Mouse (Mus musculus) heart, embryonic 10.5 days (tissue): Measurements from ENCODE around the gene Slc29a4. TPM values are rescaled to one million over a fixed set of nuclear protein-coding genes. Genes with fewer than 3 reads are reported as not detected.

Source experiments
- DNase-seq: peaks from one replicate; pipeline ENCODE4 v3.0.0-alpha.2; 2017; ENCODE audit warnings: low spot score
- H3K27ac ChIP-seq: fragments of 300-500 bp; sonication (generic); 2 replicates; pipeline ENCODE4 v1.5.1; 2016; ENCODE audit warnings: mild to moderate bottlenecking
- H3K27me3 ChIP-seq: fragments of 300-500 bp; sonication (generic); 2 replicates; pipeline ENCODE4 v1.6.1; 2016; ENCODE audit warnings: mild to moderate bottlenecking; ENCODE audit not compliant: poor library complexity, insufficient read depth, severe bottlenecking
- H3K36me3 ChIP-seq: fragments of 300-500 bp; sonication (generic); 2 replicates; pipeline ENCODE4 v1.6.1; 2016; ENCODE audit warnings: mild to moderate bottlenecking, moderate library complexity
- H3K4me1 ChIP-seq: fragments of 300-500 bp; sonication (generic); 2 replicates; pipeline ENCODE4 v1.6.1; 2016; ENCODE audit warnings: mild to moderate bottlenecking
- H3K4me3 ChIP-seq: fragments of 300-500 bp; sonication (generic); 2 replicates; pipeline ENCODE4 v1.5.1; 2016; ENCODE audit warnings: mild to moderate bottlenecking, moderate library complexity
- H3K9me3 ChIP-seq: fragments of 300-500 bp; sonication (generic); 2 replicates; pipeline ENCODE4 v1.6.1; 2016; ENCODE audit warnings: mild to moderate bottlenecking, moderate library complexity
- WGBS: fragments of 180-500 bp; shearing (Covaris S2); methylation state at CpG from one replicate; pipeline ENCODE4 v1.1.7; 2016; 5-methylcytosine and 5-hydroxymethylcytosine counted together
- polyA plus RNA-seq: library from polyadenylated mRNA; unstranded; fragments of >200 nt; fragmentation: Nextera tagmentation; extraction: Ambion mirVana; gene quantifications from 2 replicates; pipeline ENCODE4 v1.2.1, GENCODE M21; 2016

Slc29a4 gene
- polyA plus RNA-seq, 1 experiment from 2014 or later, result 4.6 TPM

GRCm38 (mm10) chr5:142679065-142679464 is 13.2 kb upstream of the Slc29a4 start:
- H3K4me3 ChIP-seq, result no peak overlapping the region
- H3K36me3 ChIP-seq, result no peaks in the 10 kb centered on the region
- no peaks in the 10 kb centered on the region for H3K27me3 ChIP-seq
- no peak overlapping the region for H3K27ac ChIP-seq
- no peaks in the 10 kb centered on the region for H3K9me3 ChIP-seq
- no peak for DNase-seq
- WGBS, result 81% methylated on average over 1 of the region's 1 CpGs
- no peaks in the 10 kb centered on the region; the same call in 1 of the 2 replicates for H3K4me1 ChIP-seq

GRCm38 (mm10) chr5:142681911-142682310 is 10.4 kb upstream of the Slc29a4 start:
- no peaks in the 10 kb centered on the region; the same call in 1 of the 2 replicates for H3K4me1 ChIP-seq
- no peaks in the 10 kb centered on the region for H3K9me3 ChIP-seq
- H3K36me3 ChIP-seq, result no peaks in the 10 kb centered on the region
- WGBS, result 88% methylated on average over 3 of the region's 3 CpGs
- H3K27me3 ChIP-seq, result no peaks in the 10 kb centered on the region
- no peak overlapping the region for H3K4me3 ChIP-seq
- DNase-seq, result no peak
- H3K27ac ChIP-seq, result no peak overlapping the region

- H3K36me3 ChIP-seq, result no peaks in the 10 kb centered on the region
- H3K4me1 ChIP-seq, result no peaks in the 10 kb centered on the region; the same call in 1 of the 2 replicates
- no peak for DNase-seq
- no peaks in the 10 kb centered on the region for H3K27me3 ChIP-seq
- no peak overlapping the region for H3K4me3 ChIP-seq
- 84% methylated on average over 5 of the region's 5 CpGs for WGBS
- no peaks in the 10 kb centered on the region for H3K9me3 ChIP-seq
- no peak overlapping the region for H3K27ac ChIP-seq
Observed at GRCm38 (mm10) chr5:142682529-142682928, 9.8 kb upstream of the Slc29a4 start.

DNA sequence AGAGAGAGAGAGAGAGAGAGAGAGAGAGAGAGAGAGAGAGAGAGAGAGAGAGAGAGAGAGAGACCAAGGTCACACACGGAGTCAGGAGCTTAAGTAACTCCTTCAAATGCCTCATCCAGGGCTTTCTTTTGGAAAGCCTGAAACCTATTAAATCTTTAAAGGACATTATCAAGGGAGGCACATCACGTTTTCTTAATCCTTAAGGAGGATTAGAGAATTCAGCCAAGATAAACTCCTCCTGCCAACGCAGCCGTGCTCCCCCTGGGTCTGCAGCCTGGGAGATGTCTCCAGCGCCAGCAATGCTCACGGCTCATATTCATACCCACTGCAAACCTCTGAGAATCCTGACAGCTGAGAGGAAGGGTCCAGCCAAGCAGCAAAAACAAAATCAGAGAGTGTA is 3.4 kb upstream of the Slc29a4 start:
- H3K4me3 ChIP-seq, result no peak overlapping the region
- WGBS, result 46% methylated on average over 6 of the region's 6 CpGs
- H3K27me3 ChIP-seq, result peaks cover 18% of the 10 kb centered on the region
- no peaks in the 10 kb centered on the region for H3K4me1 ChIP-seq
- no peak overlapping the region for H3K27ac ChIP-seq
- H3K36me3 ChIP-seq, result no peaks in the 10 kb centered on the region
- DNase-seq, result no peak
- no peaks in the 10 kb centered on the region for H3K9me3 ChIP-seq

- Histone ChIP-seq H3K27me3 (peaks cover 25% of the 10 kb centered on the region), H3K4me1 (no peaks in the 10 kb centered on the region), H3K27ac (no peak overlapping the region), H3K9me3 (no peaks in the 10 kb centered on the region), H3K4me3 (no peak overlapping the region), H3K36me3 (no peaks in the 10 kb centered on the region)
- WGBS, result 71% methylated on average over 3 of the region's 3 CpGs
- no peak for DNase-seq
Observed at GRCm38 (mm10) chr5:142690343-142690742, 2.0 kb upstream of the Slc29a4 start.

- no peaks in the 10 kb centered on the region for H3K36me3 ChIP-seq
- no peak overlapping the region for H3K4me3 ChIP-seq
- no peak overlapping the region for H3K27ac ChIP-seq
- no peaks in the 10 kb centered on the region for H3K4me1 ChIP-seq
- no peak for DNase-seq
- 68% methylated on average over 12 of the region's 12 CpGs for WGBS
- no peaks in the 10 kb centered on the region for H3K9me3 ChIP-seq
- peaks cover 31% of the 10 kb centered on the region for H3K27me3 ChIP-seq
Observed at GRCm38 (mm10) chr5:142692971-142693737, 842 bp downstream of the Slc29a4 start.

DNA sequence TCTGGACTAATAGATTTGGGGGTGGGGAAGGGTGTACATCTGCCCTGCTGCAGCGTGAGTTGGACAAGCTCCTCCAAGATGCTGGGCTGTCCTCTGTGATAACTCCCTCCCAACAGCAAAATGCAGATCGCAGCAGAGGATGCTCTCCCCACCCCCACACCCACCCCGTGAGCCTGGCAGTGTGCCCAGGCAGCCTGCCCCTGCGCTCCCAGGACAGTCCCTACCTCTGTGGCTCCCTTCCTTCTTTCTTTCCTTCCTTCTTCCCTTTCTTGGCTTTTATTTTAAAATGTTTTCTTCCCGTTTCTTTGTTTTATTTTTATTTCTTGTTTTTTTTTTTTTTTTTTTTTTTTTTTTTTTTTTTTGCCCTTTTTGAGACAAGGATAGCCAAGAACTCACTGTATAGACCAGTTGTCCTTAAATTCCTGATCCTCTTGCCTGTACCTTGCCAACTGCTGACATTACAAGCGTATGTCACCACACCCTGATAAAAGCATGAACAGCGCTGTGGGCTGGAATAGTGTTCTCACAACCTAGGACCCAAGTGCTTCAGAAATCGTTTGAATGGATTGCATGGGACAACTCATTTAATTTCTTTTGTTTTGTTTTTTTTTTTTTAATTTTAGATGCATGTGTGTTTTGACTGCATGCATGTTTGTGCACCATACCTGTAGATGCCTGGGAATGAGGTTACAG is 1.6 kb downstream of the Slc29a4 start:
- H3K4me1 ChIP-seq, result no peaks in the 10 kb centered on the region
- no peak for DNase-seq
- peaks cover 35% of the 10 kb centered on the region for H3K27me3 ChIP-seq
- no peak overlapping the region for H3K27ac ChIP-seq
- WGBS, result 58% methylated on average over 8 of the region's 8 CpGs
- no peak overlapping the region for H3K4me3 ChIP-seq
- H3K9me3 ChIP-seq, result no peaks in the 10 kb centered on the region
- H3K36me3 ChIP-seq, result no peaks in the 10 kb centered on the region

DNA sequence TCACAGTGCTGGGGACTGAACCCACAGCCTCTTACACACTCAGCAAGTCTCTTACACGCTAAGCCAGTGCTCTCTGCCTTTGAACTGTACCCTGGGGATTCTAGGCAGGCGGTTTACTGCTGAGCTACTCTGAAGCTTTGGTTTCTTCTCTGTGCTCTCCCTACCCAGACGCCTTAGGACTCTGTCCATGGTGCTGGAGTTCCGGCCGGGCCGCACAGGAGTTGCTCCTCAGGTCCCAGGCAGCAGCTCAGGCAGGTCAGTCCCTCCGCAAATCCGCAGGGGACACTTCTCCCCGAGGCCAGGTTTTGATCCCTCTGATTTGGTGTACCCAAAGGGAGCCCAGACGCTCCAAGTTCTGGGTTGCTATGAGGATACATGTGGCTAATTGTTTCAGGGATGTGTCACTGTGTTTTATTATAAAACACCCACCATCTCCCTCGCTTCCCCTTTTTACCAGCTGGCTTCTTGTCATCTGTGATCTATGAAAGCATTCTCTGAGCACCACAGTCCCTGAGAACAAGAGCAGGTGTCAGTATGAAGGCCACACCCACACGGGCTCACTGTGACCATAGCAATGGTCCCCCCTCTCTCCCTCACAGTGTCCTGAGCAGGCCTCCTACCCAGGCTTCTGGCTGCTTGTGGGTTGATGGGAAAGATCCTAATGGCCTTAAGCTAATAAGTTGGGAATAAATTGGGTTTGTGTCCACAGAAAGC is 2.5 kb downstream of the Slc29a4 start:
- H3K9me3 ChIP-seq, result no peaks in the 10 kb centered on the region
- WGBS, result 13% methylated on average over 12 of the region's 12 CpGs

GRCm38 (mm10) chr5:142696258-142696657 is 3.9 kb downstream of the Slc29a4 start:
- Histone ChIP-seq H3K4me1 (peaks cover 3% of the 10 kb centered on the region), H3K36me3 (no peaks in the 10 kb centered on the region), H3K4me3 (no peak overlapping the region), H3K9me3 (no peaks in the 10 kb centered on the region), H3K27ac (no peak overlapping the region), H3K27me3 (peaks cover 51% of the 10 kb centered on the region)
- DNase-seq, result no peak
- 31% methylated on average over 6 of the region's 6 CpGs for WGBS

More for the DNA sequence above, 2.5 kb downstream of the Slc29a4 start:
- no peak for DNase-seq
- Histone ChIP-seq H3K4me1 (no peaks in the 10 kb centered on the region), H3K27ac (no peak overlapping the region), H3K36me3 (no peaks in the 10 kb centered on the region), H3K27me3 (peaks cover 38% of the 10 kb centered on the region), H3K4me3 (no peak overlapping the region)

DNA sequence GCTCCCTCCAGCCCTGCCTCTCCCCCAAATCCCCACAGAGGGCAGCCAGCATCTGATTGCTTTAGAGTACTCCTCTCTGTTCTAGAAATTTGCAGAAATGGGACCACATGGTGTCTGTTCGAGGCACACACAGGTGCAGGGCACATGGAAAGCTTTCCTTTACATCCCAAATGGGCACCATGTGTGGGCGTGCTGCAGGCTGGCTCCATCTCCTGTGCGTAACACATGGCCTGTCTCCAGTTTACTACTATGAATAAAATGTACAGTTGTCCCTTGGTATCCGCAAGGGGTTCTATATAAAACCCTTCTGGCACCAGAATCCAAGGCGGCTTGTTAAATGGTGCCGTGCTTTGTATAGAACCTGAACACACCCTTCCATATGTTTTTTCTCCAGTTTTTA is 4.6 kb downstream of the Slc29a4 start:
- Histone ChIP-seq H3K9me3 (no peaks in the 10 kb centered on the region), H3K36me3 (no peaks in the 10 kb centered on the region), H3K4me3 (no peak overlapping the region), H3K4me1 (peaks cover 9% of the 10 kb centered on the region), H3K27ac (no peak overlapping the region), H3K27me3 (peaks cover 57% of the 10 kb centered on the region)
- 83% methylated on average over 6 of the region's 6 CpGs for WGBS
- DNase-seq, result no peak

GRCm38 (mm10) chr5:142697742-142698141 is 5.4 kb downstream of the Slc29a4 start:
- DNase-seq, result no peak
- H3K4me1 ChIP-seq, result peaks cover 18% of the 10 kb centered on the region
- no peak overlapping the region for H3K27ac ChIP-seq
- peaks cover 65% of the 10 kb centered on the region for H3K27me3 ChIP-seq
- H3K9me3 ChIP-seq, result no peaks in the 10 kb centered on the region
- 45% methylated on average over 2 of the region's 2 CpGs for WGBS
- no peak overlapping the region for H3K4me3 ChIP-seq
- no peaks in the 10 kb centered on the region for H3K36me3 ChIP-seq

DNA sequence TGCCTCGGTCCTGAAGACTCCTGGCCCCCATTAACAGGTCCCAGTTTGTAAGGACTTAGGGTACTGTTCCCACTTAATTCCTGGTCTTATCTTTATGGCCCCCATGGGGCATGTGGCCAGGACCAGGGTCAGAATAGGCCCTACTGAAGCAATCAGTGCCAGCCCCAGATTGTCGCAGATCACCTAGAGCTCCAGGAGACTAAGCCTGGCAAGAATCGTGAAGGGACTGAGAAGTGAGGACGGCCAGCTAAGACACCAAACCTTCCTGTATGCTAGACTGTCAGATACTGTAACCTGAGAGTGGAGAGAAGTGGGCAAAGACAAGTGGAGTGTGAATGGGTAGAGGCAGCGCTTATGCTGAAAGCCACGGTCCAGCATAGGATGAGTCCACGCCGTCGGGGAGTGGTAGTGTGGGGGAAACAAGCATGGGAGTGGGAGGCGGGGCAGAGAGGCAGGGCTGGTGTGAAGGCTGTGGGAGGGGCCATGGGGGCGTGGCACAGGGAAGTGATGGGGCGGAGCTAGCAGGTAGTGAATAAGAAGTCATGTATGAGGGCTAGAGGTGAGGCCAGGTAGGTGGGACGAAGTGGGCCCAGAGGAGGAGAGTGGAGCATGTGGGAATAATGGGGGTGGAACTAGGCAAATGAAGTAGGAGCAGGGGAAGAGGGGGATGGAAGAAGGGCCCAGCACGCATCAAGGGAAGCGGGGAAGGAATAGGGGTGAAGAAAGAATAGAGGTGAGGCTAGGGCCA is 8.7 kb downstream of the Slc29a4 start:
- WGBS, result 8% methylated on average over 15 of the region's 15 CpGs
- H3K9me3 ChIP-seq, result no peaks in the 10 kb centered on the region
- H3K4me1 ChIP-seq, result peaks cover 20% of the 10 kb centered on the region
- no peak for DNase-seq
- H3K27me3 ChIP-seq, result peaks cover 64% of the 10 kb centered on the region
- H3K36me3 ChIP-seq, result no peaks in the 10 kb centered on the region
- H3K4me3 ChIP-seq, result peak overlapping the region; percentile 74
- no peak overlapping the region for H3K27ac ChIP-seq
